Mouse (Mus musculus) embryonic facial prominence, embryonic 14.5 days (tissue): ENCODE measurements around the gene Lrch1. TPM values are rescaled to one million over a fixed set of nuclear protein-coding genes. Genes with fewer than 3 reads are reported as not detected.

ENCODE experiments used
- ATAC-seq: fragments of 200-750 bp; cut with Nextera tagmentation; 2 replicates; pipeline ENCODE4 v1.8.0; 2017; ENCODE audit warnings: low read depth, moderate number of reproducible peaks, moderate TSS enrichment
- DNase-seq: peaks from one replicate; pipeline ENCODE4 v3.0.0-alpha.2; 2015; ENCODE audit warnings: low spot score
- H3K27ac ChIP-seq: fragments of 300-500 bp; sonication (generic); replicated peaks from 2 replicates; pipeline ENCODE4 v1.5.1; 2014; ENCODE audit warnings: low read depth, mild to moderate bottlenecking, low read length, moderate library complexity
- H3K27me3 ChIP-seq: fragments of 300-500 bp; sonication (generic); replicated peaks from 2 replicates; pipeline ENCODE4 v1.6.1; 2014; ENCODE audit warnings: low read length; ENCODE audit not compliant: control insufficient read depth, insufficient read depth
- H3K36me3 ChIP-seq: fragments of 300-500 bp; sonication (generic); 2 replicates; pipeline ENCODE4 v1.6.1; 2014; ENCODE audit warnings: low read length, mixed read lengths; ENCODE audit not compliant: control insufficient read depth, insufficient read depth
- H3K4me1 ChIP-seq: fragments of 300-500 bp; sonication (generic); 2 replicates; pipeline ENCODE4 v1.6.1; 2014; ENCODE audit warnings: antibody characterized with exemption, low read length; ENCODE audit not compliant: control insufficient read depth, insufficient read depth
- H3K4me2 ChIP-seq: fragments of 300-500 bp; sonication (generic); 2 replicates; pipeline ENCODE4 v1.6.1; 2014; ENCODE audit warnings: low read depth, mild to moderate bottlenecking, low read length, moderate library complexity, mixed read lengths
- H3K4me3 ChIP-seq: fragments of 300-500 bp; sonication (generic); 2 replicates; pipeline ENCODE4 v1.5.1; 2014; ENCODE audit warnings: low read depth, mild to moderate bottlenecking, low read length
- H3K9ac ChIP-seq: fragments of 300-500 bp; sonication (generic); 2 replicates; pipeline ENCODE4 v1.6.1; 2014; ENCODE audit warnings: low read depth, mild to moderate bottlenecking, low read length, moderate library complexity, mixed read lengths
- H3K9me3 ChIP-seq: fragments of 300-500 bp; sonication (generic); 2 replicates; pipeline ENCODE4 v1.6.1; 2016; ENCODE audit warnings: low read length; ENCODE audit not compliant: control insufficient read depth
- WGBS: fragments of 180-500 bp; shearing (Covaris S2); extraction: QIAGEN DNeasy Blood & Tissue Kit; methylation state at CpG from one replicate; pipeline ENCODE4 v1.1.7; 2014; 5-methylcytosine and 5-hydroxymethylcytosine counted together
- polyA plus RNA-seq: library from polyadenylated mRNA; unstranded; fragments of >200 nt; fragmentation: Nextera tagmentation; extraction: Ambion mirVana; gene quantifications from 2 replicates; pipeline ENCODE4 v1.2.1, GENCODE M21; 2014

The Lrch1 gene
- polyA plus RNA-seq, 1 experiment from 2014 or later = 15.6 TPM

GRCm38 (mm10) chr14:74774046-74774619 lies 173.5 kb downstream of the Lrch1 start:
- 70% methylated on average over 10 of the region's 10 CpGs for WGBS
- no peaks in the 10 kb centered on the region for H3K9me3 ChIP-seq
- peaks cover 47% of the 10 kb centered on the region for H3K36me3 ChIP-seq

GRCm38 (mm10) chr14:74767892-74768291 lies 179.8 kb downstream of the Lrch1 start:
- Histone ChIP-seq H3K4me3 (no peak overlapping the region), H3K4me2 (no peak overlapping the region), H3K9me3 (no peaks in the 10 kb centered on the region), H3K4me1 (no peaks in the 10 kb centered on the region), H3K27ac (no peak overlapping the region), H3K27me3 (no peaks in the 10 kb centered on the region), H3K9ac (no peak overlapping the region), H3K36me3 (peaks cover 41% of the 10 kb centered on the region)
- ATAC-seq = no peak
- WGBS = 83% methylated on average over 1 of the region's 1 CpGs
- DNase-seq = no peak

More at GRCm38 (mm10) chr14:74774046-74774619, 173.5 kb downstream of the Lrch1 start:
- Histone ChIP-seq H3K9ac (no peak overlapping the region), H3K27ac (no peak overlapping the region), H3K4me2 (no peak overlapping the region), H3K27me3 (no peaks in the 10 kb centered on the region), H3K4me3 (no peak overlapping the region), H3K4me1 (no peaks in the 10 kb centered on the region)
- DNase-seq (no peak), ATAC-seq (no peak)

- Histone ChIP-seq H3K9ac (no peak overlapping the region), H3K4me2 (no peak overlapping the region), H3K9me3 (no peaks in the 10 kb centered on the region), H3K36me3 (peaks cover 14% of the 10 kb centered on the region), H3K27me3 (no peaks in the 10 kb centered on the region), H3K4me3 (no peak overlapping the region), H3K27ac (no peak overlapping the region), H3K4me1 (no peaks in the 10 kb centered on the region)
- WGBS = 57% methylated on average over 10 of the region's 10 CpGs
- peak; percentile 55 for DNase-seq
- 0 out of 2 replicates have a peak, but pooled peaks have one; percentile 18 for ATAC-seq
Measured at GRCm38 (mm10) chr14:74764191-74764918, 183.3 kb downstream of the Lrch1 start.

GRCm38 (mm10) chr14:74736850-74737249 lies 210.8 kb downstream of the Lrch1 start:
- ATAC-seq = no peak
- Histone ChIP-seq H3K4me3 (no peak overlapping the region), H3K4me1 (peaks cover 8% of the 10 kb centered on the region), H3K4me2 (no peak overlapping the region), H3K27me3 (no peaks in the 10 kb centered on the region), H3K9ac (no peak overlapping the region), H3K27ac (no peak overlapping the region), H3K9me3 (no peaks in the 10 kb centered on the region), H3K36me3 (peaks cover 52% of the 10 kb centered on the region)
- no peak for DNase-seq
- 96% methylated on average over 6 of the region's 6 CpGs for WGBS

GRCm38 (mm10) chr14:74735471-74735870 lies 212.2 kb downstream of the Lrch1 start:
- H3K4me2 ChIP-seq = no peak overlapping the region
- DNase-seq (no peak), ATAC-seq (no peak)
- no peak overlapping the region for H3K27ac ChIP-seq
- peaks cover 38% of the 10 kb centered on the region for H3K36me3 ChIP-seq
- H3K9ac ChIP-seq = no peak overlapping the region
- WGBS = 72% methylated on average over 6 of the region's 6 CpGs
- H3K4me3 ChIP-seq = no peak overlapping the region
- H3K27me3 ChIP-seq = no peaks in the 10 kb centered on the region
- H3K4me1 ChIP-seq = peaks cover 8% of the 10 kb centered on the region
- no peaks in the 10 kb centered on the region for H3K9me3 ChIP-seq

GRCm38 (mm10) chr14:74733397-74733796 lies 214.3 kb downstream of the Lrch1 start:
- H3K36me3 ChIP-seq = peaks cover 19% of the 10 kb centered on the region
- peak overlapping the region; percentile 75 for H3K4me2 ChIP-seq
- no peak overlapping the region for H3K27ac ChIP-seq
- peak overlapping the region; percentile 76 for H3K4me3 ChIP-seq
- peaks cover 8% of the 10 kb centered on the region for H3K4me1 ChIP-seq
- H3K9ac ChIP-seq = peak overlapping the region; percentile 83
- no peaks in the 10 kb centered on the region for H3K9me3 ChIP-seq
- 60% methylated on average over 2 of the region's 2 CpGs for WGBS
- ATAC-seq (no peak), DNase-seq (no peak)
- H3K27me3 ChIP-seq = no peaks in the 10 kb centered on the region

GRCm38 (mm10) chr14:74732079-74732783 lies 215.4 kb downstream of the Lrch1 start, which contains the start of gene Esd:
Gene Esd (plus strand): TSS chr14:74732297.
- H3K27ac ChIP-seq = peak within 1 kb of the TSS; percentile 81

GRCm38 (mm10) chr14:74731221-74732078 lies 216.2 kb downstream of the Lrch1 start:
- H3K4me3 ChIP-seq = peak overlapping the region; percentile 76
- H3K4me2 ChIP-seq = peak overlapping the region; percentile 75
- no peak for DNase-seq
- ATAC-seq = no peak; the same call in 1 of the 2 replicates
- peak overlapping the region; percentile 83; the same call in 1 of the 2 replicates for H3K9ac ChIP-seq
- peaks cover 9% of the 10 kb centered on the region for H3K36me3 ChIP-seq
- H3K4me1 ChIP-seq = peaks cover 8% of the 10 kb centered on the region
- no peaks in the 10 kb centered on the region for H3K27me3 ChIP-seq
- H3K27ac ChIP-seq = 0 out of 2 replicates have a peak overlapping the region, but pooled peaks have one; percentile 7
- 27% methylated on average over 9 of the region's 9 CpGs for WGBS
- H3K9me3 ChIP-seq = no peaks in the 10 kb centered on the region

More at GRCm38 (mm10) chr14:74732079-74732783, 215.4 kb downstream of the Lrch1 start, which contains the start of gene Esd:
- H3K27me3 ChIP-seq = no peaks in the 10 kb centered on the region
- peaks cover 8% of the 10 kb centered on the region for H3K4me1 ChIP-seq
- under 1% methylated on average over 38 of the region's 53 CpGs for WGBS
- no peaks in the 10 kb centered on the region for H3K9me3 ChIP-seq
- peak within 1 kb of the TSS; percentile 75 for H3K4me2 ChIP-seq
- peaks cover 17% of the 10 kb centered on the region for H3K36me3 ChIP-seq
- DNase-seq (peak; percentile 97), ATAC-seq (peak; percentile 99)
- H3K9ac ChIP-seq = peak within 1 kb of the TSS; percentile 83
- H3K4me3 ChIP-seq = peak within 1 kb of the TSS; percentile 76
